Mouse (Mus musculus) lung, postnatal 0 days (tissue): ENCODE data around the gene Cbx1. TPM values are rescaled to one million over a fixed set of nuclear protein-coding genes. Genes with fewer than 3 reads are reported as not detected.
A peak's percentile ranks its signal among the peaks of the same experiment; 100 is the strongest.

Source experiments
- ATAC-seq: fragments of 200-750 bp; cut with Nextera tagmentation; 2 replicates; pipeline ENCODE4 v1.8.0; 2017; ENCODE audit warnings: moderate library complexity
- DNase-seq: peaks from one replicate; pipeline ENCODE4 v3.0.0-alpha.2; 2016; ENCODE audit warnings: low spot score
- H3K27ac ChIP-seq: fragments of 300-500 bp; sonication (generic); 2 replicates; pipeline ENCODE4 v1.5.1; 2014; ENCODE audit warnings: antibody characterized with exemption, mild to moderate bottlenecking, low read length, mixed read lengths
- H3K27me3 ChIP-seq: fragments of 300-500 bp; sonication (generic); replicated peaks from 2 replicates; pipeline ENCODE4 v1.6.1; 2014; ENCODE audit warnings: low read length, mixed read lengths; ENCODE audit not compliant: insufficient read depth
- H3K36me3 ChIP-seq: fragments of 300-500 bp; sonication (generic); 2 replicates; pipeline ENCODE4 v1.6.1; 2014; ENCODE audit warnings: low read length, mixed read lengths; ENCODE audit not compliant: insufficient read depth
- H3K4me1 ChIP-seq: fragments of 300-500 bp; sonication (generic); 2 replicates; pipeline ENCODE4 v1.6.1; 2014; ENCODE audit warnings: antibody characterized with exemption, low read depth, low read length, mixed read lengths; ENCODE audit not compliant: insufficient read depth
- H3K4me2 ChIP-seq: fragments of 300-500 bp; sonication (generic); replicated peaks from 2 replicates; pipeline ENCODE4 v1.6.1; 2014; ENCODE audit warnings: low read depth, mild to moderate bottlenecking, low read length, moderate library complexity, mixed read lengths
- H3K4me3 ChIP-seq: fragments of 300-500 bp; sonication (generic); 2 replicates; pipeline ENCODE4 v1.5.1; 2014; ENCODE audit warnings: low read depth, low read length
- H3K9ac ChIP-seq: fragments of 300-500 bp; sonication (generic); replicated peaks from 2 replicates; pipeline ENCODE4 v1.6.1; 2014; ENCODE audit warnings: low read depth, mild to moderate bottlenecking
- H3K9me3 ChIP-seq: fragments of 300-500 bp; sonication (generic); 2 replicates; pipeline ENCODE4 v1.6.1; 2016; ENCODE audit warnings: low read length, mixed read lengths
- CTCF ChIP-seq: IDR thresholded peaks from 2 replicates; pipeline ENCODE4 v1.5.1; 2016; ENCODE audit warnings: antibody characterized with exemption, mild to moderate bottlenecking
- EP300 ChIP-seq: IDR thresholded peaks from 2 replicates; pipeline ENCODE4 v1.6.1; 2016; ENCODE audit warnings: antibody characterized with exemption, mild to moderate bottlenecking, control low read depth
- WGBS: fragments of 180-500 bp; shearing (Covaris S2); extraction: QIAGEN DNeasy Blood & Tissue Kit; methylation state at CpG from one replicate; pipeline ENCODE4 v1.1.7; 2014; 5-methylcytosine and 5-hydroxymethylcytosine counted together
- polyA plus RNA-seq: library from polyadenylated mRNA; unstranded; fragments of >200 nt; fragmentation: Nextera tagmentation; extraction: Ambion mirVana; gene quantifications from 2 replicates; pipeline ENCODE4 v1.2.1, GENCODE M21; 2015

Gene Cbx1
- polyA plus RNA-seq, 1 experiment from 2014 or later: 48.6 TPM

DNA sequence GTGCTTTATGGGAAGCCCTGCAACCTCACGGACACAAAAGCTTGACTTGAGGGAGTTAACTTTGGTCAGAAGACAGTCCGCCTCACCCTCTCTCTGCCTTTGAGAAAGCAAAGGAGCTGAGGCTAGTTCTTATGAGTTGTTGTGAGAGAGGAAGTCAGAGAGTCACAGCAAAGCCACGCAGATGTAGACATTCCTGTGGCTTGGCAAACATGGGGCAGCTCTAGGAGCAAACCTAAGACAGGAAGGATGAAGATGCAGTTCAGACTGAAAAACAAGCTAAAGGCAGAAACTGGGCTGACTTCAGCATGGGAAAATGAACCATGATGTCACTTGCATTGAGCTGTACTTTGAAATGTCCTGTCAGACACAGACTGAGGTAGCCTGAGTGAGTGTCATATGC lies 41.4 kb upstream of the Cbx1 start:
- ATAC-seq: peak; percentile 48
- WGBS: 27% methylated on average over 3 of the region's 3 CpGs
- H3K27ac ChIP-seq: no peak overlapping the region
- H3K36me3 ChIP-seq: no peaks in the 10 kb centered on the region
- no peak for TF ChIP-seq CTCF
- no peak for TF ChIP-seq EP300
- 0 out of 2 replicates have a peak, but pooled peaks cover 3% of the 10 kb centered on the region for H3K27me3 ChIP-seq
- peak; percentile 54 for DNase-seq
- no peaks in the 10 kb centered on the region for H3K9me3 ChIP-seq
- H3K4me1 ChIP-seq: no peaks in the 10 kb centered on the region
- no peak overlapping the region for H3K4me3 ChIP-seq
- H3K4me2 ChIP-seq: no peak overlapping the region
- no peak overlapping the region for H3K9ac ChIP-seq

DNA sequence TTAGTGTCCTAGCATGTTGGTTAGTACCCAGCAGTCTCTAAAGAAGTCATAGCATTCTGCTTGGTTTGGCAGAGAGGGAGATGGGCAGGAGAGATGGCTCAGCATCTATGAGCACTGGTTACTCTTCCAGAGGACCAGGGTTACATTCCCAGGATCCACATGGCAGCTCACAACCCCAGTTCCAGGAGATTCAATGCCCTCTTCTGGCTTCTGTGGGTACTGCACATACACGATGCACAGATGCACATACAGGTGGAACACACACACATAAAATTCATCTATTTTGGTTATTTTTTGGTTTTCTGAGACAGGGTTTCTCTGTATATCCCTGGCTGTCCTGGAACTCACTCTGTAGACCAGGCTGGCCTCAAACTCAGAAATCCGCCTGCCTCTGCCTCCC lies 33.6 kb upstream of the Cbx1 start:
- H3K4me3 ChIP-seq: no peak overlapping the region

DNA sequence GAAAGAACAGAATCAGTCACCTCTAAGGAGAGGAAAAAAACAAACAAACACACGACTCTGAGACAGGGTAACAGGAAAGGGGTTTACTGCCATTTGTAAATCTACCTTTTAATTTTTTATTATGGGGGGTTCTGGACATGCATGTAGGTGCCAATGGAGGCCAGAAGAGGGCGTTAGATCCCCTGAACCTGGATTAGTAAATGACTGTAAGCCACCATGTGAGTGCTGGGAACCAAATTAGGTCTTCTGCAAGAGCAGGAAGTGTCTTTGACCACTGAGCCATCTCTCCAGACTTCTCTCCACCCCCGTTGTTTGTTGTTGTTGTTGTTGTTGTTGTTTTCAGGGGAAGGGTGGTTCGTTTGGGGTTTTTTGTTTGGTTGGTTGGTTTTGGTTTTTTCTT lies 31.5 kb upstream of the Cbx1 start:
- no peaks in the 10 kb centered on the region for H3K4me1 ChIP-seq
- H3K27me3 ChIP-seq: no peaks in the 10 kb centered on the region
- H3K9me3 ChIP-seq: no peaks in the 10 kb centered on the region
- 48% methylated on average over 4 of the region's 4 CpGs for WGBS
- H3K4me2 ChIP-seq: no peak overlapping the region
- H3K36me3 ChIP-seq: no peaks in the 10 kb centered on the region
- DNase-seq (no peak), ATAC-seq (no peak)
- no peak overlapping the region for H3K27ac ChIP-seq
- no peak overlapping the region for H3K9ac ChIP-seq
- H3K4me3 ChIP-seq: no peak overlapping the region
- no peak for TF ChIP-seq EP300
- TF ChIP-seq CTCF: peak; percentile 34

More for the DNA sequence above, 33.6 kb upstream of the Cbx1 start:
- Histone ChIP-seq H3K9ac (no peak overlapping the region), H3K36me3 (no peaks in the 10 kb centered on the region), H3K4me1 (no peaks in the 10 kb centered on the region), H3K27ac (no peak overlapping the region), H3K9me3 (no peaks in the 10 kb centered on the region), H3K27me3 (no peaks in the 10 kb centered on the region), H3K4me2 (no peak overlapping the region)
- TF ChIP-seq EP300: no peak
- TF ChIP-seq CTCF: 0 out of 2 replicates have a peak, but pooled peaks have one; percentile 20
- WGBS: 88% methylated on average over 2 of the region's 2 CpGs
- ATAC-seq (no peak), DNase-seq (no peak)

DNA sequence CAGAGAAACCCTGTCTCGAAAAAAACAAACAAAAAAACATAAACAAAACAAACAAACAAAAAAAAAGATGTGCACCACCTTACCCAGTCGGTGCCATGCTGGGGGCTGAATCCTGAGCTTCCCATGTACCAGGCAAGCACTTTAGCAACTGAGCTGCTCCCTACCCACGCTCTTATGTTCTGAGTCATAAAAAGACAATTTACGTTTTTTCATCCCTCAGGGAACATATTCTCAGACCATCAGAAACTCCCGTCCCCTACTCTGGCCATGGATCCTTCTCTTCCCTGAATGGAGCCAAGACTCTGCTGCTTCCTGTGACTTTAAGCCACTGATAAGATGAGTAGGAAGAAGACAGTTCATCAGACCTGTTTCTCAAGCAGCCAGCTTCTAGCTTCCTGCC lies 30.5 kb upstream of the Cbx1 start:
- DNase-seq: no peak
- ATAC-seq: no peak
- Histone ChIP-seq H3K27ac (no peak overlapping the region), H3K9ac (no peak overlapping the region), H3K4me1 (0 out of 2 replicates have a peak, but pooled peaks cover 7% of the 10 kb centered on the region), H3K4me3 (no peak overlapping the region), H3K4me2 (no peak overlapping the region), H3K9me3 (no peaks in the 10 kb centered on the region), H3K27me3 (no peaks in the 10 kb centered on the region), H3K36me3 (no peaks in the 10 kb centered on the region)
- 75% methylated on average over 5 of the region's 5 CpGs for WGBS
- TF ChIP-seq EP300: no peak
- no peak for TF ChIP-seq CTCF

DNA sequence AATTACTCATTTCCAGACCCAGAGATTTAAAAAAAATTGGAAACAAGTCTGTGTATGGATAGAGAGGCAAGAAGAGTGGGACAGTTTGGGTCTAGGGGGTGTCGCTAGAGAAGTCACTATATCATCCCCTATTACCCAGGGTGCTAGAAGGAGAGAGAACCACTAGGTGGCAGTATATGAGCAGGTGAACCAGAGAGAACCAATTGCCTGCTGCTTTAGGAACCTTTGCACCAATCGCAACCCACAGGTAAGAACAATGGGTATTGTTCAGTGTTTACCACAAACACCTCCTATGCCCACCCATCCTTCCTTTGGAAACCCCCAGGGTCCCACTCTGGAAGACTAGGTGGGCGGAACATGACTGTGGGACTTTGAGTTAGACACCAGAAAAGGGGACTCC lies 28.9 kb upstream of the Cbx1 start:
- Histone ChIP-seq H3K4me1 (0 out of 2 replicates have a peak, but pooled peaks cover 7% of the 10 kb centered on the region), H3K9me3 (no peaks in the 10 kb centered on the region), H3K27me3 (no peaks in the 10 kb centered on the region), H3K36me3 (no peaks in the 10 kb centered on the region), H3K4me3 (no peak overlapping the region), H3K4me2 (no peak overlapping the region), H3K27ac (no peak overlapping the region), H3K9ac (no peak overlapping the region)
- TF ChIP-seq EP300 (no peak), CTCF (peak; percentile 91)
- 32% methylated on average over 3 of the region's 3 CpGs for WGBS
- DNase-seq: peak; percentile 83
- ATAC-seq: peak; percentile 71

DNA sequence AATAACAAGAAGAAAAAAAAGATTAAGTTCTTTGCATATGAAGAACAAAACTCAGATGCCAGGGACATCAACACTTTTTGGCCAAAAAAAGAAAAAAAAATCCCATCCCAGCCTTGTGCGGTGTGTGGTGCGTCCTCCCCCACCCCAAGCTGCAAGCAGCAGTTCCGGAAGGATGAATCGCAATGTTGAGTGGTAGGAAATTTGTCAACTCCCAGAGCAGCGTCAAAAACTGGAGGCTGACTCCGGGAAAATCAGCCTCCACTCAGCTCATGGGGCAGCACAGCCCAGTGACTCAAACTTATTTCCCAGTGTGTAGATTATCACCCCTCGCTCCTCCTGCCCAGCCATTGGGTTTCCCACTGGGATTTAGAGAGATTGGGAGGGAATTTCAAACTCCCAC lies 26.9 kb upstream of the Cbx1 start:
- TF ChIP-seq EP300: no peak
- TF ChIP-seq CTCF: no peak
- no peak overlapping the region for H3K4me2 ChIP-seq
- H3K9me3 ChIP-seq: no peaks in the 10 kb centered on the region
- H3K4me1 ChIP-seq: 0 out of 2 replicates have a peak, but pooled peaks cover 7% of the 10 kb centered on the region
- WGBS: 35% methylated on average over 7 of the region's 7 CpGs
- H3K27me3 ChIP-seq: no peaks in the 10 kb centered on the region
- H3K4me3 ChIP-seq: no peak overlapping the region
- no peak overlapping the region for H3K9ac ChIP-seq
- no peaks in the 10 kb centered on the region for H3K36me3 ChIP-seq
- ATAC-seq (no peak), DNase-seq (no peak)
- H3K27ac ChIP-seq: no peak overlapping the region
